28 mouse cellular contexts compared by ENCODE assay signal in the genomic region with DNA sequence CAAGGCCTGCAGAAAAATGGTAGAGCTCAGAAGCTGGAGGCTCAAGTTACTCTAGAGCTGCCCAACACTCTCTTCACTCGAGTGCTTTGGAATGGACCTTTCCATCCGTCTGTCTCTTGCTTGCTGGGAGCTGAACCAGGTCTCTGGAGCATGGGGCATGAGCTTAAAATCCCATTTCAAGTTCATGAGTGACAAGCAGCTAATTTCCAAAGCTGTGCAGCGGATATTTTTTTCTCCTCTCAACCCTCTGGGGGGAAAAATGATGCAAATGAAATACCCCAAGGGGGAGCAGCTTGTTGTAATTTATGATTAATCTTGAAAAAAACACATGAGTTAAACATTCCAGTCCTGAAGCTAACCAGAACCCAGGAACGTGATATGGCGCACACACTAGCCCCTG.
"Had no signal": no experiment of that assay in that cellular context is flagged by ENCODE, and none has a peak within 500 bp of the region (broad histone marks: within the 10 kb centered on the region; RNA-seq: fewer than 3 reads in every experiment).

No protein-coding gene starts in this region.

- H3K4me3 ChIP-seq: gastrocnemius, adult 2 months; heart, embryonic 10.5 days; heart, embryonic 12.5 days; hindbrain, embryonic 10.5 days; hindbrain, embryonic 12.5 days; intestine, embryonic 15.5 days; kidney, embryonic 15.5 days; layer of hippocampus, adult 2 months; left cerebral cortex, adult 2 months; limb, embryonic 10.5 days; limb, embryonic 12.5 days; liver, embryonic 13.5 days had no signal

- H3K27ac ChIP-seq: gastrocnemius, adult 2 months; heart, embryonic 10.5 days; hindbrain, embryonic 10.5 days; hindbrain, embryonic 12.5 days; hindbrain, embryonic 14.5 days; intestine, embryonic 15.5 days; kidney, embryonic 15.5 days; kidney, postnatal 0 days; layer of hippocampus, adult 2 months; left cerebral cortex, adult 2 months; limb, embryonic 10.5 days; limb, embryonic 12.5 days; liver, embryonic 13.5 days had no signal

- H3K27me3 ChIP-seq: heart, embryonic 12.5 days; hindbrain, embryonic 12.5 days; intestine, embryonic 15.5 days; kidney, embryonic 15.5 days; liver, embryonic 13.5 days had no signal

- H3K4me1 ChIP-seq: heart, embryonic 12.5 days; intestine, embryonic 15.5 days; kidney, embryonic 15.5 days had no signal

- ATAC-seq: hindbrain, embryonic 16.5 days; inflammation-experienced regulatory T-cells, adult 6 months; intestine, embryonic 15.5 days; intestine, postnatal 0 days had no signal

- DNase-seq: gastrocnemius, adult 2 months; gastrocnemius, postnatal 10 days; gastrocnemius, postnatal 25 days; heart, adult 18-20 months; heart, postnatal 10 days; heart, postnatal 4 days; kidney, adult 18-20 months; kidney, adult 8-10 months; kidney, postnatal 14 days; kidney, postnatal 36 days; liver; liver, embryonic 13.5 days had no signal

- H3K4me2 ChIP-seq: heart, embryonic 12.5 days; hindbrain, embryonic 12.5 days; hindbrain, embryonic 14.5 days; intestine, embryonic 15.5 days; kidney, embryonic 15.5 days; limb, embryonic 12.5 days; liver, embryonic 11.5 days; liver, embryonic 13.5 days had no signal

- H3K36me3 ChIP-seq: heart, embryonic 10.5 days; heart, embryonic 12.5 days; hindbrain, embryonic 10.5 days; hindbrain, embryonic 12.5 days; intestine, embryonic 15.5 days; kidney, embryonic 15.5 days; limb, embryonic 10.5 days; limb, embryonic 12.5 days; liver, embryonic 13.5 days had no signal

- H3K9ac ChIP-seq: heart, embryonic 12.5 days; hindbrain, embryonic 12.5 days; hindbrain, embryonic 14.5 days; intestine, embryonic 15.5 days; kidney, embryonic 15.5 days; limb, embryonic 12.5 days; liver, embryonic 13.5 days had no signal

- H3K9me3 ChIP-seq: intestine, embryonic 15.5 days; kidney, embryonic 15.5 days had no signal
